Mouse (Mus musculus) lung, postnatal 0 days (tissue): Measurements from ENCODE around the gene Pawr. TPM values are rescaled to one million over a fixed set of nuclear protein-coding genes. Genes with fewer than 3 reads are reported as not detected.

Source experiments
- ATAC-seq: fragments of 200-750 bp; cut with Nextera tagmentation; 2 replicates; pipeline ENCODE4 v1.8.0; 2017; ENCODE audit warnings: moderate library complexity
- DNase-seq: peaks from one replicate; pipeline ENCODE4 v3.0.0-alpha.2; 2016; ENCODE audit warnings: low spot score
- H3K27ac ChIP-seq: fragments of 300-500 bp; sonication (generic); 2 replicates; pipeline ENCODE4 v1.5.1; 2014; ENCODE audit warnings: antibody characterized with exemption, mild to moderate bottlenecking, low read length, mixed read lengths
- H3K27me3 ChIP-seq: fragments of 300-500 bp; sonication (generic); replicated peaks from 2 replicates; pipeline ENCODE4 v1.6.1; 2014; ENCODE audit warnings: low read length, mixed read lengths; ENCODE audit not compliant: insufficient read depth
- H3K36me3 ChIP-seq: fragments of 300-500 bp; sonication (generic); 2 replicates; pipeline ENCODE4 v1.6.1; 2014; ENCODE audit warnings: low read length, mixed read lengths; ENCODE audit not compliant: insufficient read depth
- H3K4me1 ChIP-seq: fragments of 300-500 bp; sonication (generic); 2 replicates; pipeline ENCODE4 v1.6.1; 2014; ENCODE audit warnings: antibody characterized with exemption, low read depth, low read length, mixed read lengths; ENCODE audit not compliant: insufficient read depth
- H3K4me2 ChIP-seq: fragments of 300-500 bp; sonication (generic); replicated peaks from 2 replicates; pipeline ENCODE4 v1.6.1; 2014; ENCODE audit warnings: low read depth, mild to moderate bottlenecking, low read length, moderate library complexity, mixed read lengths
- H3K4me3 ChIP-seq: fragments of 300-500 bp; sonication (generic); 2 replicates; pipeline ENCODE4 v1.5.1; 2014; ENCODE audit warnings: low read depth, low read length
- H3K9ac ChIP-seq: fragments of 300-500 bp; sonication (generic); replicated peaks from 2 replicates; pipeline ENCODE4 v1.6.1; 2014; ENCODE audit warnings: low read depth, mild to moderate bottlenecking
- H3K9me3 ChIP-seq: fragments of 300-500 bp; sonication (generic); 2 replicates; pipeline ENCODE4 v1.6.1; 2016; ENCODE audit warnings: low read length, mixed read lengths
- CTCF ChIP-seq: IDR thresholded peaks from 2 replicates; pipeline ENCODE4 v1.5.1; 2016; ENCODE audit warnings: antibody characterized with exemption, mild to moderate bottlenecking
- EP300 ChIP-seq: IDR thresholded peaks from 2 replicates; pipeline ENCODE4 v1.6.1; 2016; ENCODE audit warnings: antibody characterized with exemption, mild to moderate bottlenecking, control low read depth
- WGBS: fragments of 180-500 bp; shearing (Covaris S2); extraction: QIAGEN DNeasy Blood & Tissue Kit; methylation state at CpG from one replicate; pipeline ENCODE4 v1.1.7; 2014; 5-methylcytosine and 5-hydroxymethylcytosine counted together
- polyA plus RNA-seq: library from polyadenylated mRNA; unstranded; fragments of >200 nt; fragmentation: Nextera tagmentation; extraction: Ambion mirVana; gene quantifications from 2 replicates; pipeline ENCODE4 v1.2.1, GENCODE M21; 2015

The Pawr gene
- polyA plus RNA-seq, 1 experiment from 2014 or later: 15.3 TPM

- Histone ChIP-seq H3K9ac (no peak overlapping the region), H3K4me2 (no peak overlapping the region), H3K27me3 (no peaks in the 10 kb centered on the region), H3K4me1 (no peaks in the 10 kb centered on the region), H3K4me3 (no peak overlapping the region), H3K27ac (no peak overlapping the region), H3K9me3 (no peaks in the 10 kb centered on the region), H3K36me3 (no peaks in the 10 kb centered on the region)
- ATAC-seq (no peak), DNase-seq (no peak)
- TF ChIP-seq EP300: no peak
- TF ChIP-seq CTCF: no peak
- WGBS: 82% methylated on average over 5 of the region's 5 CpGs
Observed at GRCm38 (mm10) chr10:108310195-108310594, 21.7 kb upstream of the Pawr start.

DNA sequence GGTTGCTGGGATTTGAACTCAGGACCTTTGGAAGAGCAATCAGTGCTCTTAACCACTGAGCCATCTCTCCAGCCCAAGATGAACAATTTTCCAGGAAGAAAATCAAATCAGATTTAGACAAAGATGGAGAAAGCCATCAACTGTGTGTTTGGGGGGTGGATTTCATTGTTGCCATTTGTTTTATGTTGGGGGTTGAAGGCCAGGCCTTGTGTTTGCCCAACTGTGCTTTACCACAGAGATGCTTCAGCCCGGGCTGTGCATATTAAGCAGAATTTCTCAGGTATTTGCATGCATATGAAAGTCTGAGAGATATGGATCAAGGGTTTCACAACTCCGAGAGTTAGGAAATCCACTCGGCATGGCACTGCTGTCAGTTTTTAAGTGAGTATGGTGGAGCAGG lies 20.5 kb upstream of the Pawr start:
- Histone ChIP-seq H3K4me3 (no peak overlapping the region), H3K27ac (no peak overlapping the region), H3K36me3 (no peaks in the 10 kb centered on the region), H3K27me3 (no peaks in the 10 kb centered on the region), H3K4me1 (no peaks in the 10 kb centered on the region), H3K9ac (no peak overlapping the region), H3K9me3 (no peaks in the 10 kb centered on the region), H3K4me2 (no peak overlapping the region)
- DNase-seq (no peak), ATAC-seq (no peak)
- 84% methylated on average over 3 of the region's 3 CpGs for WGBS
- no peak for TF ChIP-seq EP300
- no peak for TF ChIP-seq CTCF

- no peak overlapping the region for H3K4me2 ChIP-seq
- no peak for DNase-seq
Observed at GRCm38 (mm10) chr10:108313845-108314244, 18.1 kb upstream of the Pawr start.

DNA sequence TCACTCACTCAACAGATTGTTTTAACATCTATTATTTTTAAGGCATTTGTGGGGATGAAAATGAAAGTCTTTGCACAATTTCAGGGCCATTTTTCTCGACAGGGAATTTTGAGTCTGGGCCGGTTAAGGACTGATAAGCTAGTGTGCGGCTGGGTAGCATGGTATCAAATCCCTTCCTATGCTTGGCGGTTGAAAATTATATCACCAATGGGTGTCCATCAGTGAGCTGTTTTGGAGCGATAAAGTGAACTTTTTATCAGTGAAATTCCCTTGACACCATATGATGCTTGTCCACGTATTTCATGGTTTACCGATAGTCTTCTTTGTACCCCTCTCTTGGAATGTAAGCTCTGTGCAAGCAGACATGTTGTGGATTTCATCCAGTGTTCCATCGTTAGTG lies 17.5 kb upstream of the Pawr start:
- no peak for TF ChIP-seq CTCF
- no peak for TF ChIP-seq EP300
- ATAC-seq (no peak), DNase-seq (no peak)
- Histone ChIP-seq H3K4me1 (no peaks in the 10 kb centered on the region), H3K36me3 (no peaks in the 10 kb centered on the region), H3K9ac (no peak overlapping the region), H3K27ac (no peak overlapping the region), H3K27me3 (no peaks in the 10 kb centered on the region), H3K9me3 (no peaks in the 10 kb centered on the region), H3K4me2 (no peak overlapping the region), H3K4me3 (no peak overlapping the region)
- WGBS: 81% methylated on average over 8 of the region's 8 CpGs

More at GRCm38 (mm10) chr10:108313845-108314244, 18.1 kb upstream of the Pawr start:
- WGBS: 83% methylated on average over 6 of the region's 6 CpGs
- no peaks in the 10 kb centered on the region for H3K27me3 ChIP-seq
- H3K36me3 ChIP-seq: no peaks in the 10 kb centered on the region
- H3K9ac ChIP-seq: no peak overlapping the region
- no peak overlapping the region for H3K4me3 ChIP-seq
- no peaks in the 10 kb centered on the region for H3K9me3 ChIP-seq
- no peaks in the 10 kb centered on the region for H3K4me1 ChIP-seq
- no peak for TF ChIP-seq EP300
- no peak for TF ChIP-seq CTCF
- no peak for ATAC-seq
- H3K27ac ChIP-seq: no peak overlapping the region

GRCm38 (mm10) chr10:108315236-108315635 lies 16.7 kb upstream of the Pawr start:
- TF ChIP-seq CTCF (no peak), EP300 (no peak)
- no peaks in the 10 kb centered on the region for H3K27me3 ChIP-seq
- WGBS: 98% methylated on average over 7 of the region's 7 CpGs
- no peaks in the 10 kb centered on the region for H3K4me1 ChIP-seq
- no peak overlapping the region for H3K4me3 ChIP-seq
- DNase-seq (no peak), ATAC-seq (no peak)
- no peak overlapping the region for H3K9ac ChIP-seq
- H3K36me3 ChIP-seq: no peaks in the 10 kb centered on the region
- no peak overlapping the region for H3K27ac ChIP-seq
- H3K9me3 ChIP-seq: no peaks in the 10 kb centered on the region
- no peak overlapping the region for H3K4me2 ChIP-seq

- 85% methylated on average over 7 of the region's 7 CpGs for WGBS
- H3K4me1 ChIP-seq: no peaks in the 10 kb centered on the region
- no peak for TF ChIP-seq CTCF
- no peak for TF ChIP-seq EP300
- H3K9me3 ChIP-seq: no peaks in the 10 kb centered on the region
- H3K9ac ChIP-seq: no peak overlapping the region
- no peaks in the 10 kb centered on the region for H3K27me3 ChIP-seq
- no peak overlapping the region for H3K4me2 ChIP-seq
- DNase-seq: no peak
- no peak overlapping the region for H3K4me3 ChIP-seq
- no peak for ATAC-seq
- no peak overlapping the region for H3K27ac ChIP-seq
- H3K36me3 ChIP-seq: no peaks in the 10 kb centered on the region
Observed at GRCm38 (mm10) chr10:108328356-108328755, 3.6 kb upstream of the Pawr start.

- DNase-seq (no peak), ATAC-seq (no peak)
- Histone ChIP-seq H3K27me3 (no peaks in the 10 kb centered on the region), H3K4me3 (no peak overlapping the region), H3K9ac (no peak overlapping the region), H3K9me3 (no peaks in the 10 kb centered on the region), H3K36me3 (no peaks in the 10 kb centered on the region), H3K4me1 (no peaks in the 10 kb centered on the region), H3K4me2 (no peak overlapping the region), H3K27ac (no peak overlapping the region)
- WGBS: 90% methylated on average over 12 of the region's 12 CpGs
- no peak for TF ChIP-seq CTCF
- no peak for TF ChIP-seq EP300
Observed at GRCm38 (mm10) chr10:108328983-108329382, 2.9 kb upstream of the Pawr start.
